Mouse (Mus musculus) heart, embryonic 11.5 days (tissue): ENCODE data around the gene Slc16a2. TPM values are rescaled to one million over a fixed set of nuclear protein-coding genes. Genes with fewer than 3 reads are reported as not detected.
A peak's percentile ranks its signal among the peaks of the same experiment; 100 is the strongest.

Experiments used
- ATAC-seq: fragments of 200-750 bp; cut with Nextera tagmentation; replicated peaks from 2 replicates; pipeline ENCODE4 v1.8.0; 2017; ENCODE audit warnings: moderate library complexity; ENCODE audit not compliant: insufficient number of reproducible peaks, low FRiP score, low TSS enrichment
- H3K27ac ChIP-seq: fragments of 300-500 bp; sonication (generic); 2 replicates; pipeline ENCODE4 v1.5.1; 2014; ENCODE audit warnings: mild to moderate bottlenecking, low read depth, low read length
- H3K27me3 ChIP-seq: fragments of 300-500 bp; sonication (generic); 2 replicates; pipeline ENCODE4 v1.6.1; 2014; ENCODE audit warnings: mild to moderate bottlenecking, low read length, mixed read lengths; ENCODE audit not compliant: control insufficient read depth, insufficient read depth
- H3K36me3 ChIP-seq: fragments of 300-500 bp; sonication (generic); 2 replicates; pipeline ENCODE4 v1.6.1; 2014; ENCODE audit warnings: mild to moderate bottlenecking, low read length, moderate library complexity, mixed read lengths; ENCODE audit not compliant: control insufficient read depth, insufficient read depth
- H3K4me1 ChIP-seq: fragments of 300-500 bp; sonication (generic); 2 replicates; pipeline ENCODE4 v1.6.1; 2014; ENCODE audit warnings: low read length; ENCODE audit not compliant: control insufficient read depth, insufficient read depth
- H3K4me2 ChIP-seq: fragments of 300-500 bp; sonication (generic); 2 replicates; pipeline ENCODE4 v1.6.1; 2014; ENCODE audit warnings: mild to moderate bottlenecking, moderate library complexity
- H3K4me3 ChIP-seq: fragments of 300-500 bp; sonication (generic); 2 replicates; pipeline ENCODE4 v1.5.1; 2014; ENCODE audit warnings: low read depth, low read length
- H3K9ac ChIP-seq: fragments of 300-500 bp; sonication (generic); 2 replicates; pipeline ENCODE4 v1.6.1; 2014; ENCODE audit warnings: mild to moderate bottlenecking, low read depth, low read length, moderate library complexity
- H3K9me3 ChIP-seq: fragments of 300-500 bp; sonication (generic); replicated peaks from 2 replicates; pipeline ENCODE4 v1.6.1; 2016; ENCODE audit warnings: low read length; ENCODE audit not compliant: control insufficient read depth
- WGBS: fragments of 180-500 bp; shearing (Covaris S2); extraction: QIAGEN DNeasy Blood & Tissue Kit; methylation state at CpG from one replicate; pipeline ENCODE4 v1.1.7; 2014; ENCODE audit not compliant: insufficient replicate concordance; 5-methylcytosine and 5-hydroxymethylcytosine counted together
- polyA plus RNA-seq: library from polyadenylated mRNA; unstranded; fragments of >200 nt; fragmentation: Nextera tagmentation; extraction: Ambion mirVana; gene quantifications from 2 replicates; pipeline ENCODE4 v1.2.1, GENCODE M21; 2014

Gene Slc16a2
- polyA plus RNA-seq, 1 experiment from 2014 or later = 11.1 TPM

DNA sequence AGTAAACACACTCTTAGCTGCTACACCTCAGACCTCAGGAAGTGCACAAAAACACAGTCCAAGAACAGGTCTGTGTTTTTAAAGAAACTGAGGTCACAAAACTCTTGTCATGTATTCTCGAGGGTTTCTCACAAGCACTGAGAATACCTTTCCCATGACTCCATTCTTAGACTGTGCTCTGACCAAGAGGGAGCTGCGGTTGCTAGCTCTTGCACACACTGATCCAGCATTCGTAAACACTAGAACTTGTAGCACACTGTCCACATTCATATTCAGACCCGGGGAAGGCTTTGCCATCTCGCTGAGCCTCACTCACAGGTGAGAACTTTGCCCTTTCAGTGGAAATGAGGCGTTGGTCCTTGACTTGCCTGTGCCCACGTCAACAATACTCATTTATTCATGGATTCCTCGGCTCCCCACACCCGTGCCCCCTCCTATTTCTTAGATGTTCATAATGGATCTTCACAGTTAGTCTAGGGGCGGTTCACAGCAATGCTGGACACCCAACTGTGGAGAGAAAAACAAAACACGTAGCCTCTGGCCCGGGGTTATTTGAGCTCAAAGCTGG, 102.1 kb downstream of the Slc16a2 start:
- ATAC-seq = no peak
- H3K4me3 ChIP-seq = no peak overlapping the region
- H3K9me3 ChIP-seq = no peaks in the 10 kb centered on the region
- no peaks in the 10 kb centered on the region for H3K36me3 ChIP-seq
- H3K4me1 ChIP-seq = no peaks in the 10 kb centered on the region
- peaks cover 29% of the 10 kb centered on the region for H3K27me3 ChIP-seq
- H3K27ac ChIP-seq = no peak overlapping the region
- H3K9ac ChIP-seq = no peak overlapping the region
- 57% methylated on average over 12 of the region's 12 CpGs for WGBS
- no peak overlapping the region for H3K4me2 ChIP-seq

DNA sequence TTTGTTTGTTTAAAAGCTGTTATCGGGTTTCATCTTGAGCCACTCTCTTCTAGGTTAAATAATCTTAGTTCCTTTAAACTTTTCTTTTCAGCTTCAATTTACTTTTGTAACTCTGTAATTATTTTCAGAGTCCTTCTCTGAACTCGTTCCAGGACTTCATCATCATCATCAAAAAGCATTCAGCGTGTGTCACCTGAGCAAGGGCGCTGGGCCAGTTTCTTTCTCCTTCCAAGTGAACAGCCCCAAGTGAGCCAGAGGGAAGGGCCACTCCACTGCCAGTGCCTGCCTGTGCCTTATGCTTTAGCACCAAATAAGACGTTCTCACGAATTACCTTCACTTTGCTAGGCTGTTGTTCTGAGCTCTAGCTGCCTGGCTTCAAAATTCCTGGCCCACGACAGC, 108.9 kb downstream of the Slc16a2 start:
- H3K4me1 ChIP-seq = no peaks in the 10 kb centered on the region
- H3K27ac ChIP-seq = no peak overlapping the region
- H3K9me3 ChIP-seq = no peaks in the 10 kb centered on the region
- no peak overlapping the region for H3K9ac ChIP-seq
- 61% methylated on average over 7 of the region's 7 CpGs for WGBS
- no peaks in the 10 kb centered on the region for H3K36me3 ChIP-seq
- no peak for ATAC-seq
- no peak overlapping the region for H3K4me3 ChIP-seq
- peaks cover 43% of the 10 kb centered on the region for H3K27me3 ChIP-seq
- no peak overlapping the region for H3K4me2 ChIP-seq

DNA sequence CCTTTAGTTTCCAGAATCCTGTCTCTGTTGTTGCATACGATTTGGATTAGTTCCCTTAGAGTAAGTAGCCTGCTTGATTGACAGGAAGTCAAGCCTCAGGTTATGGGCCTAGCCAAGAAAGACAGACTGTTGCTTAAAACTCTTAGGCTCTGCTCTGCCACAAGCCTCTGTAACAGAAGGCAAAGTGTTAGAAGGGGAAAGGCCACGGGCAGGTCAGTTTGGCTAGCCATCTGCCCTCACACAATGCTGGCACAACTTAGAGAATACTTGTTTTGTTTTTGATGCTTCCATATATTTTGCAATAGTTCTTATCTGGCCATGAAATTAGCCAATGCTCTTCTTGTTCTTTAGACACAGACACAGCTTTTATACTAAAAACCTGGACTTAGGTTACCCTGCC, 112.1 kb downstream of the Slc16a2 start:
- H3K27me3 ChIP-seq = peaks cover 64% of the 10 kb centered on the region
- no peak overlapping the region for H3K27ac ChIP-seq
- H3K4me1 ChIP-seq = no peaks in the 10 kb centered on the region
- no peaks in the 10 kb centered on the region for H3K36me3 ChIP-seq
- whole genome bisulfite sequencing = 52% methylated on average over 2 of the region's 2 CpGs
- ATAC-seq = no peak
- no peaks in the 10 kb centered on the region for H3K9me3 ChIP-seq
- no peak overlapping the region for H3K4me3 ChIP-seq
- H3K4me2 ChIP-seq = no peak overlapping the region
- H3K9ac ChIP-seq = no peak overlapping the region

DNA sequence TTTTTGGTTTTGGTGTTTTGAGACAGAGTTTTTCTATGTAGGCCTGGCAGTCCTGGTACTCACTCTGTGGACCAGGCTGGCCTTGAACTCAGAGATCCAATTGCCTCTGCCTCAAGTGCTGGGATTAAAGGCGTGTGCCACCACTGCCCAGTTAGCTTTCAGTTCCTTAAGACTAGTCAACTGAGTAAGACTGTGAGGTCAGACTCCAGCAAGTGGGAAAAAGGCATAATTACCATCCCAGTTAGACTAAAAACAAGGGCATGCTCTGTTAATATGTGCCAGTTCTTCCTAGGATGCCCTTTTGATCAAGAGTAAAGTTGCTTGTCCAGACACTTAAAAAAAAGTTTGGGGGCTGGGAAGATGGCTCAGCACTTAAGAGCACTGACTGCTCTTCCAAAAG, 113.2 kb downstream of the Slc16a2 start:
- Histone ChIP-seq H3K9ac (no peak overlapping the region), H3K27me3 (peaks cover 72% of the 10 kb centered on the region), H3K36me3 (no peaks in the 10 kb centered on the region), H3K4me3 (no peak overlapping the region), H3K4me1 (no peaks in the 10 kb centered on the region; the same call in 1 of the 2 replicates), H3K4me2 (no peak overlapping the region), H3K9me3 (no peaks in the 10 kb centered on the region), H3K27ac (no peak overlapping the region)
- 74% methylated on average over 1 of the region's 1 CpGs for WGBS
- no peak for ATAC-seq

DNA sequence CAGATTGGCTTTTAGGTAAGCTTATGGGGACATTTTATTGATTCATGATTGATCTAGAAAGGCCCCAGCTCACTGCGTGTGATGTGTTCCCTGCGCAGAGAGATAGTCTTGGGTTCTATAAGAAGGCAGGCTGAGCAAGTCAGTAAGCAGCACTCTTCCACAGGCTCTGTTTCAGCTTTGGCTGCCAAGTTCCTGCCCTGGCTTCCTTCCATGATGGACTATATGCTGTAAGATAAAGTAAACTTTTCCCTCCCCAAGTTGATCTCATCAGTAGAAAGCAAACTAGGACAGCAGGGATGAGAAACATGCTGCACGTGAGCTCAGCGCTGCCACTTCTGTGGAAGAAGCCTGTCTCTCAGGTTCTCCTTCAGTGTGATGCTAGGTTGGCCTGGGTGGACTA, 117.2 kb downstream of the Slc16a2 start:
- H3K9ac ChIP-seq = no peak overlapping the region
- H3K36me3 ChIP-seq = no peaks in the 10 kb centered on the region
- no peak overlapping the region for H3K4me3 ChIP-seq
- H3K27ac ChIP-seq = no peak overlapping the region
- H3K27me3 ChIP-seq = peaks cover 69% of the 10 kb centered on the region
- 91% methylated on average over 4 of the region's 4 CpGs for WGBS
- no peaks in the 10 kb centered on the region for H3K9me3 ChIP-seq
- no peaks in the 10 kb centered on the region; the same call in 1 of the 2 replicates for H3K4me1 ChIP-seq
- ATAC-seq = no peak
- H3K4me2 ChIP-seq = no peak overlapping the region

DNA sequence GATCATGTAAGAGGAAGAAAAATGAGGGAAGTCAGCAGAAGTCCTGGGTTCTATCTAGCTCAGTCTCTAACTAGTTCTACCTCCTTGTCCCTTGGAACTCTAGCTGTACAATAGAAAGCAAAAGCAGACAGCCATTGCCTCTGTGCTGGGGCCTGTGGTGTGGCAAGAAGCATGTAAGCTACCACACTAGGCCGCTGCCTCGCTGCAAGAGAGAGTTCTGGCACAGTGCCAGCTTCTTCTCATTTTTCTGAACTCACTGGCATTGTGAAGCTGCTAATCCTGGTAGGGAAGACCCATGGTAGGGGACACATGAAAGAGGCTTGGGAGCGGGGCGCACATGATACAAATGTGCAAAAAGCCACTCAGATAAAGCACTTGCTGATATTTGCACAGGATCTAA, 117.8 kb downstream of the Slc16a2 start:
- no peaks in the 10 kb centered on the region for H3K36me3 ChIP-seq
- 56% methylated on average over 4 of the region's 4 CpGs for WGBS
- no peaks in the 10 kb centered on the region for H3K9me3 ChIP-seq
- H3K4me1 ChIP-seq = no peaks in the 10 kb centered on the region; the same call in 1 of the 2 replicates
- H3K27ac ChIP-seq = no peak overlapping the region
- H3K27me3 ChIP-seq = peaks cover 67% of the 10 kb centered on the region
- no peak overlapping the region for H3K4me2 ChIP-seq
- H3K4me3 ChIP-seq = no peak overlapping the region
- H3K9ac ChIP-seq = no peak overlapping the region
- ATAC-seq = no peak

DNA sequence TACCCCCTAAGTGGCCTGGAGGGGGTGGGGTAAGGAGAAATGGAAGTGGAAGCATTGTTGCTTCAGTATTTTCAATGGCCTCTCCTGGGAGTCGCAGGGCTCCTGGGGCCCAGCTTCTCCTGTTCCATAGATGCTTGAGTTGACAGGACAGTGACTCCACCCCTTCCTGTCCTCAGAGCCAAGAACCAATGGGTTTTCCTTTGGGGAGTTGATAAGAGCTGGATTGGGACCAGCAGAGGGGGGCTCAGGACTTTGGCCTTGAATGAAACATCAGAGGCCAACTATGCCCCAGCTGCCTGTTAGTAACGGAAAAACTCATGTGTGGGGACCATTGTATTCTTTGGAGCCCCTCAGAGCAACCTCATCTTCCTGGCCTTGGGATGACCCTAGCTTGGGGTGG, 124.0 kb downstream of the Slc16a2 start:
- Histone ChIP-seq H3K4me3 (no peak overlapping the region), H3K27me3 (peaks cover 73% of the 10 kb centered on the region), H3K4me1 (peaks cover 2% of the 10 kb centered on the region; the same call in 1 of the 2 replicates), H3K9me3 (no peaks in the 10 kb centered on the region), H3K27ac (no peak overlapping the region), H3K4me2 (no peak overlapping the region), H3K36me3 (no peaks in the 10 kb centered on the region), H3K9ac (no peak overlapping the region)
- WGBS = 58% methylated on average over 2 of the region's 2 CpGs
- ATAC-seq = no peak

DNA sequence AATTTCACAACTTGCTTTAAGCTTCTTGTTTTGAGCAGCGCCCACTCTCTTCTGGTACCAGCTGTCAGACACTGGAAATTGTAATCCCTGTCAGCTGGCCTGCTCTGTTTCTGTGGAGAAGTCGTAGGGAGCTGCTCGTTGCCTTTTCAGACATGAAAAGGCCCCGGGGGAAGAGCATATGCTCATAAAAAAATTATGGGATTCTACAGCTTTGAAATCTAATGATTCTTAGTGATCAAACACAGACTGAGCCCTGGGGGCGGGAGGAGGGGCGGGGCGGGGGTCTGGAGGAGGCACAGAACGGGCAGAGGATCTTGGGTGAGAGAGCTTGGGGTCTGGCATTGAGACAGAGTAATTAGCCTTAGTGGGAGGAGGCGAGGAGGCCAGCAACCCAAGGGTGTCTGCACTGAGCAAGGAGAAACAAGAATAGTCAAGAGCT, 125.7 kb downstream of the Slc16a2 start:
- WGBS = 10% methylated on average over 9 of the region's 9 CpGs
- H3K27me3 ChIP-seq = peaks cover 70% of the 10 kb centered on the region

More for the DNA sequence above, 125.7 kb downstream of the Slc16a2 start:
- H3K4me1 ChIP-seq = peaks cover 2% of the 10 kb centered on the region; the same call in 1 of the 2 replicates
- H3K9ac ChIP-seq = peak overlapping the region; percentile 56; the same call in 1 of the 2 replicates
- no peaks in the 10 kb centered on the region for H3K9me3 ChIP-seq
- H3K4me3 ChIP-seq = peak overlapping the region; percentile 31
- ATAC-seq = no peak
- H3K36me3 ChIP-seq = no peaks in the 10 kb centered on the region
- peak overlapping the region; percentile 71 for H3K4me2 ChIP-seq
- peak overlapping the region; percentile 77 for H3K27ac ChIP-seq
